Mouse (Mus musculus) liver, postnatal 0 days (tissue): ENCODE measurements around the gene Kif22. TPM values are rescaled to one million over a fixed set of nuclear protein-coding genes. Genes with fewer than 3 reads are reported as not detected.

ENCODE experiments used
- ATAC-seq: fragments of 200-750 bp; cut with Nextera tagmentation; 2 replicates; pipeline ENCODE4 v1.8.0; 2017; ENCODE audit warnings: mild to moderate bottlenecking, moderate library complexity
- DNase-seq: peaks from one replicate; pipeline ENCODE4 v3.0.0-alpha.2; 2016
- H3K27ac ChIP-seq: fragments of 300-500 bp; sonication (generic); 2 replicates; pipeline ENCODE4 v1.5.1; 2014; ENCODE audit warnings: antibody characterized with exemption, moderate library complexity, mild to moderate bottlenecking, low read depth
- H3K27me3 ChIP-seq: fragments of 300-500 bp; sonication (generic); 2 replicates; pipeline ENCODE4 v1.6.1; 2014; ENCODE audit warnings: low read length, control low read depth, mixed read lengths; ENCODE audit not compliant: insufficient read depth
- H3K36me3 ChIP-seq: fragments of 300-500 bp; sonication (generic); replicated peaks from 2 replicates; pipeline ENCODE4 v1.6.1; 2014; ENCODE audit warnings: mild to moderate bottlenecking, control low read depth, low read length, moderate library complexity, mixed read lengths; ENCODE audit not compliant: insufficient read depth
- H3K4me1 ChIP-seq: fragments of 300-500 bp; sonication (generic); 2 replicates; pipeline ENCODE4 v1.6.1; 2014; ENCODE audit warnings: antibody characterized with exemption, mild to moderate bottlenecking, control low read depth; ENCODE audit not compliant: insufficient read depth
- H3K4me2 ChIP-seq: fragments of 300-500 bp; sonication (generic); 2 replicates; pipeline ENCODE4 v1.6.1; 2014; ENCODE audit warnings: low read depth, mild to moderate bottlenecking, low read length, moderate library complexity, mixed read lengths
- H3K4me3 ChIP-seq: fragments of 300-500 bp; sonication (generic); 2 replicates; pipeline ENCODE4 v1.5.1; 2014; ENCODE audit warnings: low read depth, low read length
- H3K9ac ChIP-seq: fragments of 300-500 bp; sonication (generic); replicated peaks from 2 replicates; pipeline ENCODE4 v1.6.1; 2014; ENCODE audit warnings: mild to moderate bottlenecking, moderate library complexity
- H3K9me3 ChIP-seq: fragments of 300-500 bp; sonication (generic); 2 replicates; pipeline ENCODE4 v1.6.1; 2016; ENCODE audit warnings: mild to moderate bottlenecking, control low read depth, low read length, mixed read lengths
- CTCF ChIP-seq: sonication (generic); IDR thresholded peaks from 2 replicates; pipeline ENCODE4 v1.5.1; 2016; ENCODE audit warnings: antibody characterized with exemption, low read depth
- EP300 ChIP-seq: IDR thresholded peaks from 2 replicates; pipeline ENCODE4 v1.6.1; 2016; ENCODE audit warnings: antibody characterized with exemption, low read depth, mild to moderate bottlenecking
- WGBS: fragments of 180-500 bp; shearing (Covaris S2); extraction: QIAGEN DNeasy Blood & Tissue Kit; methylation state at CpG from one replicate; pipeline ENCODE4 v1.1.7; 2014; ENCODE audit not compliant: insufficient replicate concordance; 5-methylcytosine and 5-hydroxymethylcytosine counted together
- polyA plus RNA-seq: library from polyadenylated mRNA; unstranded; fragments of >200 nt; fragmentation: Nextera tagmentation; extraction: Ambion mirVana; gene quantifications from 2 replicates; pipeline ENCODE4 v1.2.1, GENCODE M21; 2015

The Kif22 gene
- polyA plus RNA-seq, 1 experiment from 2014 or later, result 47.4 TPM

DNA sequence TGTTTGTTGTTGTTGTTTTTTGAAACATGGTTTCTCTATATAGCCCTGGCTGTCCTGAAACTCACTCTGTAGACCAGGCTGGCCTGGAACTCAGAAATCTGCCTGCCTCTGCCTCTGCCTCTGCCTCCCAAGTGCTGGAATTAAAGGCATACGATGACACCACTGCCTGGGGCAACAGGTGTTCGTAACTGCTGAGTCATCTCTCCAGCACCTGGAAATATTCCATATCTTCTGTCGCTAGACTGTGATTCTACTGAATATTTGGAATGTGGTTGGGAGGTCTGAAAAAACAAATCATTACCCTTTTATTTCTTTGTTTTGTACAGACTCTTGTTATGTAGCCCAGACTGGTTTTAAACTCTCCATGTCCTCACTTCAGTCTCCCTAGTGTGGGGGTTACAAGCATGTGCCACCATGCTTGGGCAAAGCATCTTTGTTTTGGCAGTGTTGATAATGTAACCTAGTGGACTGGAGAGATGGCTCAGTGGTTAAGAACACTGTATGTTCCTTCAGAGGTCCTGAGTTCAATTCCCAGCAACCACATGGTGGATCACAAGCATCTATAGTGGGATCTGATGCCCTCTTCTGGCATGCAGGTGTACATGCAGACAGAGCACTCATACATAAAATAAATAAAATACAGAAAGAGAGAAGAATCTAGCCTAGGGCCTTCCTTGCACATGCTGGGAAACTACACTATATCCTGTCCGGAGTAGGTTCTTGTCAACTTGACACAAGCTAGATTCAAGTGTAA lies 38.0 kb downstream of the Kif22 start:
- Histone ChIP-seq H3K9me3 (no peaks in the 10 kb centered on the region), H3K4me2 (no peak overlapping the region), H3K36me3 (no peaks in the 10 kb centered on the region; the same call in 1 of the 2 replicates), H3K4me1 (peaks cover 21% of the 10 kb centered on the region), H3K4me3 (no peak overlapping the region), H3K9ac (no peak overlapping the region), H3K27me3 (no peaks in the 10 kb centered on the region), H3K27ac (no peak overlapping the region)
- 87% methylated on average over 4 of the region's 4 CpGs for WGBS
- TF ChIP-seq CTCF, result peak; percentile 54
- no peak for TF ChIP-seq EP300
- ATAC-seq, result no peak
- DNase-seq, result no peak

DNA sequence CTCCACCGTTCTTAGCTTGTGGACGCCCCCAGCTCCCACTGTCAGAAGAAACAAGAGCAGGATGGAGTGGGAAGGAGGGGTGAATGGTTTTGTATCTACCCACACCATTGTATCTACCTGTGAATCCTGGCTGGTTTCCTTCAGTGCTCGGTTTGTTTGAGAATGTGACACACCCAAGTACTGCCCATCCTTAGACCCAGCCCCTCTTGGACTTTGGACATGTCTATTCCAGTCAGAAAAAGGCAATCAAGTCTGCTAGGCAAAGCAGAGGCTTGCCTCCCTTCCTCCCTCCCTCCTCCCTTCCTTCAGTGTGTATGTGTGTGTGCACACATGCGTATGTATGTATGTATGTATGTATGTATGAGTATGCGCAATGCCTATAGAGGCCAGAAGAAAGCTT lies 38.7 kb downstream of the Kif22 start:
- peaks cover 15% of the 10 kb centered on the region for H3K4me1 ChIP-seq
- ATAC-seq, result no peak
- H3K9me3 ChIP-seq, result no peaks in the 10 kb centered on the region

DNA sequence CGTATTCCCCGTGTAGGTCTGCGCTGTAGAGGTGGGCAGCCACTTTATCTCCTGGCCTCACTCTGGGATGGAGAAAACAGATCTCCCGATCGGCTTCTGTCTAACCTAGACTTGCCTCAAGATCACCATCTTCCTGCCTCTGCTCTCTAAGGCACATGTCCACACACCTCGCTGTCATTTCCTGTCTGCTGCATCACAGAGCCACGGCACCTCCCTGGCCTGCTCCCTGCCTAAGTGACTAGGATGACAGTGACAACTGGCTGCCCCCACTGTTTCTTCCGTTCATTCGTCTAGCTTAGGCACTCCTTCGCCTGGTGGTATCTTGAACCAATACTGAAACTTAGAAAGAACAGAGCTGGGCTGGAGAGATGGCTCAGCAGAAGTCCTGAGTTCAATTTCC lies 42.7 kb downstream of the Kif22 start:
- ATAC-seq (no peak), DNase-seq (no peak)
- H3K27ac ChIP-seq, result no peak overlapping the region
- H3K9me3 ChIP-seq, result 0 out of 2 replicates have a peak, but pooled peaks cover 3% of the 10 kb centered on the region
- H3K27me3 ChIP-seq, result no peaks in the 10 kb centered on the region
- H3K4me3 ChIP-seq, result no peak overlapping the region
- TF ChIP-seq EP300 (no peak), CTCF (no peak)
- H3K4me1 ChIP-seq, result no peaks in the 10 kb centered on the region
- peaks cover 18% of the 10 kb centered on the region for H3K36me3 ChIP-seq
- no peak overlapping the region for H3K9ac ChIP-seq
- 58% methylated on average over 10 of the region's 10 CpGs for WGBS
- no peak overlapping the region for H3K4me2 ChIP-seq

More for the DNA sequence above, 38.7 kb downstream of the Kif22 start:
- H3K4me2 ChIP-seq, result no peak overlapping the region
- 82% methylated on average over 5 of the region's 5 CpGs for WGBS
- H3K36me3 ChIP-seq, result peaks cover 2% of the 10 kb centered on the region; the same call in 1 of the 2 replicates
- no peak for DNase-seq
- H3K4me3 ChIP-seq, result no peak overlapping the region
- H3K27ac ChIP-seq, result no peak overlapping the region
- no peak overlapping the region for H3K9ac ChIP-seq
- TF ChIP-seq EP300 (no peak), CTCF (no peak)
- no peaks in the 10 kb centered on the region for H3K27me3 ChIP-seq

DNA sequence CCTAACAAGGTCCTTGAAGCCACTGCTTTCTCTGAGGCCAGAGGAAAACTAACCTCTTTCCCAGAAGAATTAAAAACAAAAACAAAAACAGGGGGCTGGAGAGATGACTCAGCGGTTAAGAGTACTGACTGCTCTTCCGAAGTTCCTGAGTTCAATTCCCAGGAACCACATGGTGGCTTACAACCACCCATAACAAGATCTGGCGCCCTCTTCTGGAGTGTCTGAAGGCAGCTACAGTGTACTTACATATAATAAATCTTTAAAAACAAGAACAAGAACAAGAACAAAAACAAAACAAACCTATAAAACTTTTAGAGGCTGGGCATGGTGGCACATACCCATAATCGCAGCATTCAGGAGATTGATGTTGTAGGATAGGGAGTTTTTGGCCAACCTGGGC lies 45.8 kb downstream of the Kif22 start:
- Histone ChIP-seq H3K4me3 (no peak overlapping the region), H3K9me3 (0 out of 2 replicates have a peak, but pooled peaks cover 3% of the 10 kb centered on the region), H3K9ac (no peak overlapping the region), H3K4me2 (no peak overlapping the region), H3K4me1 (no peaks in the 10 kb centered on the region), H3K36me3 (peaks cover 26% of the 10 kb centered on the region), H3K27ac (no peak overlapping the region), H3K27me3 (no peaks in the 10 kb centered on the region)
- no peak for TF ChIP-seq EP300
- TF ChIP-seq CTCF, result peak; percentile 43
- ATAC-seq, result no peak
- no peak for DNase-seq
- 75% methylated on average over 4 of the region's 4 CpGs for WGBS

DNA sequence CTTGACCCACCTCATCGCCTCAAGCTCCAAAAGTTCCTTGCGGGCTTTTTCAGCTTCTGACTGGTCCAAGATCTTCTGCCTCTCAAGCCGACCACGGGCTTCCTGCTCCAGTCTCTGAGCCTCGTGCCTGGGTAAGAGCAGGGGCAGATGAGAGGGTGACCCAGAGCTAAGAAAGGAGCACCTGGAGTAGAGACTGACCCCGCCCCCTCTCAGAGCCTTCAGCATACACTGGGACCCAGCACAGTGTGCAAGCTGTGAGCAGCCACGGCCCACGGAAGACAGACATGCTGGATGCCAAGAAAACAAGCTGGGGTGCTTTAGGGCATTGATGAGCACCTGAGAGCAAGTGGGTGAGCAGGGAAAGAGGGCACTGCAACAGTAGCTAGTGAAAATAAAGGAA lies 53.5 kb downstream of the Kif22 start:
- no peak overlapping the region for H3K9ac ChIP-seq
- no peak for DNase-seq
- no peaks in the 10 kb centered on the region for H3K9me3 ChIP-seq
- 69% methylated on average over 8 of the region's 8 CpGs for WGBS
- no peak for ATAC-seq
- H3K4me1 ChIP-seq, result no peaks in the 10 kb centered on the region
- no peaks in the 10 kb centered on the region for H3K27me3 ChIP-seq
- H3K4me2 ChIP-seq, result no peak overlapping the region
- H3K36me3 ChIP-seq, result peaks cover 24% of the 10 kb centered on the region
- no peak overlapping the region for H3K27ac ChIP-seq
- H3K4me3 ChIP-seq, result no peak overlapping the region
- TF ChIP-seq EP300, result no peak
- no peak for TF ChIP-seq CTCF

DNA sequence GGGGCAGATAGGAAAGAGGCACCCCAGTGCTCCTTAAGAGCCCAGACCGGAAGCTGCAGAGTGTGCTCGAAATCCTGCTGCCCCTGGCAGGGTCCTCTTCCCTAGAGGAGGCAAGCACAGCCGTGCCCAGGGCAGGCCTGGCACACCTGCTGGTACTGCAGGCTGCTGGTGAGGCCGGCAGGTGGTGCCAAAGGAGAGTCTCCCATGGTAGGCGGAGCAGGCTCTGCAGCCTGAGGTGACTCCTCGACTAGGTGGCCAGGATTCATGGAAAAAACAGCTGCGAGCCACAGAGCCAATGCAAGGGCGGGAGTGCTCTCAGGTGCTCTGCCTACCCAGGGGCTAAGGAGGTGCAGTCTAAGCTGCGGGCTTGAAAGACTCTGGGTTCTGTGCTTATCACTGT lies 56.0 kb downstream of the Kif22 start:
- DNase-seq (peak; percentile 49), ATAC-seq (peak; percentile 38; the same call in 1 of the 2 replicates)
- no peak overlapping the region for H3K9ac ChIP-seq
- H3K27ac ChIP-seq, result no peak overlapping the region
- H3K4me2 ChIP-seq, result no peak overlapping the region
- WGBS, result 52% methylated on average over 9 of the region's 9 CpGs
- no peaks in the 10 kb centered on the region for H3K9me3 ChIP-seq
- TF ChIP-seq CTCF, result peak; percentile 62
- TF ChIP-seq EP300, result no peak
- H3K36me3 ChIP-seq, result peaks cover 17% of the 10 kb centered on the region
- no peaks in the 10 kb centered on the region for H3K27me3 ChIP-seq
- H3K4me1 ChIP-seq, result peaks cover 8% of the 10 kb centered on the region; the same call in 1 of the 2 replicates
- no peak overlapping the region for H3K4me3 ChIP-seq
